Mouse (Mus musculus): ENCODE data around the gene Tbck.

The Tbck gene

DNA sequence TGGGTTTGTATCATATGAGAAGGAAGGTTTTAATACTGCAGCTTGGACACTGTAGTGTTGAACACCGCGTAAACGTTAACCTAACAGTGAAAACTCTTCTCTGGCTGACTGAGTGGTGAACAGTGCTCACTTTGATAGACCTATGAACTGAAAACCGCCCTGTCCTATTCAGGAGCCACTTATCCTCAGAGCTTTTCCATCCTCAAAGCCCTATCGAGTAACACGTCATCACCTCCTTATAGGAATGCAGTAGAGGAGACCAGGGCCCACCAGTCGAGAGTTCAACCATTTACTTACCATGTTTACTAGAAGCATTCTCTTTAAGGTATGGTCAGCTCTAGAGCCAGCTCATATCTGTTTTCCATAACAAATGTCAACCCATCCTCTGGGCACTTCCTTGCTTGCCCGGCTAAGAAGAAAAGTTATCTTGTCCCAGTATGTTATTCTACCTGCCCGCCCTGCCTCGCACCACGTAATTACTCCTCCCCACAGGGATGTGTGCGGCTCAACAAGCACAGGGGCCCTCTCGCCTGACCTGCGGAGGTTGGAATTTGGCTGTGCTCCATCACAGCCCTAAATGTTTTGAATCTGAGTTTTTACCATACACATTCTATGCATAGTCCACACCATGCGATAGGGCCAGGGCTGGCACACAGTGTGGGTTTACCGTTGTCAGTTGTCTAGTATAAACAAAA lies 147.4 kb downstream of the Tbck start:
- DNase-seq (ENCODE audit: low read depth, low spot score): no peak

DNA sequence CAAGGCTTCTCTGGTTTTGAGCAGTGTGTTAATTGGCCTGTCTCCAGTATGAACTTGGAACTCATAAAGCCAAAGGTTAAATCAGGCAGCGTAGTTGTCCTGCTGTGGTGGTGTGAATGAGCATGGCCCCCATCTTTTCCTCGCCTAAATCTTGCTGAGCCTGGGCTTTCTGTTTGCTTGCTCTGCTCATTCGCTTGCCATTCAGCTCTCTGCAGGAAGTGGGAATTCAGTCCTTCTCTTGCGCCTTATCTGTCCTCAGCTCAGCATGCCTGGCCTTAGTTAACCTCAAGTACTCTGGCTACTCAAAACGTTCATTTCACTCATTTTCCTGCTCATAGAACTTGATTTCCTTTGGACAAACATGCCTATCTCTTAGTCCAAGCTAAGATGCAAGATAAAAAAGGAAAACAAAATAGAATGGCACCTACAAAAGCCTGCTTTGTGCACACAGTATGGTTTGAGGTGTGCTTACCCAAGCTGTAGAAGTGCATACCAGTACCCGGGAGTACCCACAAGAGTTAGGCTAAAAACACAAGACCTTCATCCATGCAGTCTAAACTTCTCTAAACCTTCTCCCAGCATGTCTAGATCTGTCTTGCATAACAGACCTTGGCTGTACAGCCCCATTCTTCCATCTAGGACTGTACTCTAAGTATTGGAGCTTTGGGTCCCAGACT lies 151.3 kb downstream of the Tbck start:
- DNase-seq (ENCODE audit: low read depth, low spot score): no peak

DNA sequence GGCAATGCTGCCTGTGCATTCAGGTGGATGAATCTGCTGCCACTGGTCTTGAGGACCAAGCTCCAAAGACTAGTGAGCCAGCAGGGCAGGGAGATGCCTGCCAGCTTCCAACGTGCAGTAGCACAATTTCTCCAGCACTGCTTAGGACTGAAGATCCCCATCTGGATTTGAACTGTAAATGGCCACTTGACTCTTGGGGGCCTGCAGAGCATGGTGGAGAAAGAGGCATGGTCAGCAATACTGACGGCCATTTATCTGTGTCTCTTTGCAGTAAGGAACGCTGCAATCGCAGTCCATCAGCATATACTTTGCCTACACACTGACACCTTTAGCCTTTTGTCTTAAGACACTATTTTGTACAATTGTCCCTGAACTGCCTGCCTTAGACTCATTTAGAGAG lies 153.2 kb downstream of the Tbck start:
- no peak for DNase-seq (ENCODE audit: low read depth, low spot score)

GRCm38 (mm10) chr3:132838656-132839417 lies 154.9 kb downstream of the Tbck start:
- DNase-seq (ENCODE audit: low read depth, low spot score): no peak

DNA sequence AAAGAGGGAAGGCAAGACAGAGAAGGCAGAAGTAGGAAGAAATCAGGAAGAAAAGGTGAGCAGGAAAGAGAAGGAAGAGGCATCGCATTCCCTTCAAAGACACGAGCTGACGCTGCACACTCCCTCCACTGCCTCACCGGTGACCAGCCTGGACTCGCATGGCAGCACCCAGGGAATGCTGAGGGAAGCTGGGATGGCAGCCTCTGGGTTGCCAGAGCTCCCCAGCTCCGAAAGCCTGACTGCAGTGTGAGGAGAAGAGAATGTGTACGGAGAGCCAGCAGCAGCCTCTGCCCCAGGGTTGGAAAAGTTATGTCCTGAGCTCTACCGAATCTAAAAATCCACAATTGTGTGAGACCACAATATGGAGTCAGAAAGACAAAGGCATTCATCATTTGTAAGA lies 155.6 kb downstream of the Tbck start:
- no peak for DNase-seq (ENCODE audit: low read depth, low spot score)

DNA sequence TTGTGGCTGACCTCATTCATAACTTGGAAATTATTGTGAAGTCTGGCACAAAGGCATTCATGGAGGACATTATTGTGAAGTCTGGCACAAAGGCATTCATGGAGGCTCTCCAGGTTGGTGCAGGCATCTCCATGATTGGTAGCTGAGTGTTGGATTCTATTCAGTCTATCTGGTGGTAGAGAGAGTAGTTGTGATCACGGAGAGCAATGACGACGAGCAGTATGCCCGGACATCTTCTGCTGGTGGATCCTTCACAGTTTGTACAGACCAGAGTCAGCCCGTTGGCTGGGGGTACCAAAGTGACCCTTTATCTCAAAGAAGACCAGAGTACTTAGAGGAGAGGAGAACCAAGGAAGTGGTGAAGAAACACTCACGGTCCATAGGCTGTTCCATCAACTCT lies 158.7 kb downstream of the Tbck start:
- no peak for DNase-seq (ENCODE audit: low read depth, low spot score)

- DNase-seq (ENCODE audit: low read depth, low spot score): no peak
Measured at GRCm38 (mm10) chr3:132849669-132850068, 165.7 kb downstream of the Tbck start.

DNA sequence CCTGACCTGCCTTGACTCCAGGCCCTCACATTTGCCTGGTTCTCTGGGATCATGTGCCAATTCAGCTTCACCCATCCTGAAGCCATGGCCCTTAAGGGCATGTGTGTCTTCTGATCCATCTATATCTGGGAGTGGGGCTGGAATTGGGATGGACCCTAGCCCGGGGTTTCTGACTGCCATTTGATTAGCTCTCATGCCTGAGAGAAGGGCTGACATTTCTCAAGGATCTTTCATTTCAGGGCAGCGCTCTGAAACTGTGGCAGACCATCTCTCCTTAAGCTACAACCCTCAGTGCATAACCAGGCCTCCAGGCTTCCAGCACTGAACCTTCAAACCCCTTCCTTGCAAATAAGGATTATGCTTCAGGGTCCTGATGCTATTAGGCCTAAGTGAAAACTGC lies 166.5 kb downstream of the Tbck start:
- DNase-seq (ENCODE audit: low read depth, low spot score): no peak

DNA sequence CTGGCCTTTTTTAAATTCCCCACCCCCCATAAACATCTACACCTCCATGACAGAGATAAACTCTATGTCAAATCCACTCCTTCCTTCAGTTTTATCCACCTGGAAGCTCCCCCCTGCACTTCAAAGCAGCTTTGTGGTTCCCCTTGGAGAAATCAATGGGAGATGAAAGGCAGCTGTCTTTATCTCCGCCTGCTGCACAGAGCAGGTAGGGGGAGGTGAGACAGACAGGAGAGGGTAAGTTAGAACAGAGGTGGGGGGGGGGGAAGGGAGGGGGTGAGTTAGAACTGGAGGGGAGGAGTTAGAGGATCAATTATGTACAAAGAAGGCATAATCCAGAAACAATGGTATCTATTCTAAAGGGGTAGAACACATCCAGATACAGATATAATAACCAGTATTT lies 167.5 kb downstream of the Tbck start:
- no peak for DNase-seq (ENCODE audit: low read depth, low spot score)

GRCm38 (mm10) chr3:132851841-132852728 lies 168.1 kb downstream of the Tbck start:
- DNase-seq (ENCODE audit: low read depth, low spot score): no peak

- no peak for DNase-seq (ENCODE audit: low read depth, low spot score)
Measured at GRCm38 (mm10) chr3:132854271-132854670, 170.3 kb downstream of the Tbck start.

- DNase-seq (ENCODE audit: low read depth, low spot score): peak; percentile 29
Measured at GRCm38 (mm10) chr3:132855458-132856212, 171.7 kb downstream of the Tbck start.

- no peak for DNase-seq (ENCODE audit: low read depth, low spot score)
Measured at GRCm38 (mm10) chr3:132856651-132857050, 172.7 kb downstream of the Tbck start.

DNA sequence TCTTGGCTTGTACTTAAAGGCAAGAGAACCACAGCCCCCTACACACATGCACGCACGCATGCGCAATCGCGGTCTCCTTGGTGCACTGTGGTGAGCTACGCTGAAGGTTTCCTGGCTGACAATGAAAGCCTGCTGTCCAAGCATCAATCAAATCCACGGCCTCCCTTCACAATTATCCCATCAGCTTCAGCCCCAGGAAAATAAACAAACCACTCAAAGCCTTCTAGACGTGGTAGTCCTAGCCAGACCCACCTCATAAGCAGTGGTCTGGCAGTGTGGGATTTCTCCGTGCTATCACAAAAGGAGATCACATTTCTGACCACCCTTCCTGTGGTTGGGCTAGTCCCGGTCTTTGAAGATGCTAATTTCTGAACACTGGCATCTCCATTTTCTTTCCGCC lies 174.9 kb downstream of the Tbck start:
- DNase-seq (ENCODE audit: low read depth, low spot score): peak; percentile 77

- DNase-seq (ENCODE audit: low read depth, low spot score): peak; percentile 13
Measured at GRCm38 (mm10) chr3:132859573-132859972, 175.6 kb downstream of the Tbck start.

DNA sequence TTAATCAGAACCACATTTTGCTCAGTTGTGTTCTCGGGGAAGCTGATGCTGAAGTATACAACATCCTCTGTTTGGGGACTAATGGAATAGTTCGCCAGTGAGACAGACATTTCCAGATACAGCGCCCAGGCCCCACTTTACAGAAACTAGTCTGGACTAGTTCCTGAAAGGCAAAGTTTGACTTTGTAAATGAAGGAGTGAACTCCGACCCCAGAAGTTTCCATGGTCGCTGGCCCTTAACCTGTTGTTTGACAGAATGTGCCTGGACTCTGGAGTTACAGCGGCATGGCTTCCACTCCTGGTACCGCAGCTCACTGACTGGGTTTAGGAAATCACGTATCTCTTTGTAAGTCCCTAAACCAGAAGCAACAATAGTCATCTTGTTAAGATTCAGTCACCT lies 176.9 kb downstream of the Tbck start:
- DNase-seq (ENCODE audit: low read depth, low spot score): no peak

- no peak for DNase-seq (ENCODE audit: low read depth, low spot score)
Measured at GRCm38 (mm10) chr3:132863843-132864242, 179.9 kb downstream of the Tbck start.

DNA sequence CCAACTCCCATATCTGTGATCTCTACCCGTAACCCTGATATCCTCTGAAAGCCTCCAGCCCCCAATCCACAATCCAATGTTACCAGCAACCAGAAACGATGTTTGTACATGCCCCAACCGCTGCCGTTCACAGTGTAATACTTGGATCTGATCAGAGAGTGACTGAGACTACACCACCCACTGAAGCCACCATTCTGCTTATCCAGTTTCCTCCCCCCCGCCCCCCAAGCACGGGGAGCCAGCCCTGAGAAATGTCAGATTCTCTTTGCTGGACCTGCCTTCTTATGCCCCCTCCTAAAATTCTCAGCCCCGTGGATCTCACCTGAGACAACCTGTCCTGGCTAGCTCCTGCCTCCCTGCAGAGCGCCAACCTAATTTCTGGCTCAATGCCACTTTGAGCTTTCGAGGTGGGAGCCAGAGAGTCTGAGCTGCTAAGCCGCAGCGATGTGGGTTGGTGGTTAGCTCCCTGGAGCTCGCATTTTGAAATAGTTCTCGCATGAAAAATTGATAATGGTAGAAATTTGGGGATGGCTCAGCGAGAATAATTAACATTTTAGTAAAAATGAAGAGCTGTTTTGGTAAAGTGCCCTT lies 180.5 kb downstream of the Tbck start:
- no peak for DNase-seq (ENCODE audit: low read depth, low spot score)

DNA sequence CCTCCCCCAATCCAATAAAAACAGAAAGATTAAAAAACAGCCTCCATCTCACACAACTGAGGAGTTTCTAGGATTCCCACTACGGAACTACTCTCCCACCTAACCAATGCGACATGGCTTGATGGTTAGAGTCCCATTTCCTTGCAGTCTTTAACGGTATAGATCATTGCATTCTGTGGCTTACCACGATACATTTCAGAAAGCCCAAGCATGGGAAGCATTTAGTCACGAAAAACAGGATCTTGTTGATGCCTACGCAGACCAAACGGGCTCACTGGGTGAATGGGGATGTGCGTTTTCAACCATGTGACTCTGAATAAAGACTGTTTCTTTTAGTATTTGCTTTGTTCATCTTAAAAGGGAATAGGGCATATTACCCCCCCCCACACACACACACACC lies 181.0 kb downstream of the Tbck start:
- no peak for DNase-seq (ENCODE audit: low read depth, low spot score)

DNA sequence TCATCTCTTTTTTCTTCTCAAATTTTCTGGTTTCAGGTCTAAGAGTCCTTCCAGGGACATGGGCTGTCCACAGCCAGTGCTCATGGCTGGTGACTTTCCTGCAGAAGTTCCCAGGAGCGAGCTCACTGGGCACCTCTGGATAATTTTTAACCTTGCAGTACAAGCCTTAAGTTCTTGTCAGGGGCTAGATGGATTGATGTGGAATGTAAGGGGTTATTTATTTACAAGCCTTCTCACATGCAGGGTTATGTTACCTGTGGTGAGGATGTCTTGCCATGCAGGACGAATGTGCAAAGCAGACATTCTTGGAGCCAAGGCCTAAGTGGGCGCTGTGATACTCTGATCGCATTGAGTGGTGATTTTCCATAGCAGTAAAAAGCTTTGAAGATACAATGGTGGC lies 181.7 kb downstream of the Tbck start:
- no peak for DNase-seq (ENCODE audit: low read depth, low spot score)

DNA sequence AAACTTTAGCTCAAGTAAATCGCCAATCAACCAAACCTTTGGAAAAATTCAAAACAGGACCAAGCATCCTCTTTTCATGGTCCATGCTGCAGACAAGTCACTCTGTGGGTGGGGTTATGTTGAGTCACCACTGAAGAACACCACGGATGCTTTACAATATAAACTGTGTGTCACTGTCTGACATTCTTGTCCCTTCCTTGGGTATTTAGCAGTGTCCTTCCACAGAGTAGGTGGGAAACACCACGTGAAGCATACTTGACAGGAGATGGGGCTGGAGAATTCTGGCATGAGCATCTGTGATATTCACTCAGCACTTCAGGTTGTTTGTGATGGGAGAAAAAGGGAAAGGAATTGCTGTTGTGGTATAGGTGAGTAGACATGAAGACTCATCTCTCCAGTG lies 183.0 kb downstream of the Tbck start:
- DNase-seq (ENCODE audit: low read depth, low spot score): no peak

All from R1 (cell line).